ENCODE assay signal across 20 mouse cellular contexts in genomic region chr7:58400594-58400993, GRCm38 (mm10).
DNase-seq lines count a peak whose midpoint lies in the region; ATAC-seq and TF ChIP-seq lines count a peak whose summit lies in the region.
"Had no signal": no experiment of that assay in that cellular context is flagged by ENCODE, and none has a peak within 500 bp of the region (broad histone marks: within the 10 kb centered on the region; RNA-seq: fewer than 3 reads in every experiment).

No protein-coding gene starts in this region.

- no peak overlapping the region for H3K27ac ChIP-seq in liver, embryonic 13.5 days
- H3K27ac ChIP-seq in left cerebral cortex, adult 2 months = no peak overlapping the region
- H3K27ac ChIP-seq: embryonic facial prominence, embryonic 13.5 days; forebrain, embryonic 12.5 days; gastrocnemius, adult 2 months; heart, embryonic 13.5 days; hindbrain, embryonic 12.5 days had no signal

- ATAC-seq in liver, embryonic 13.5 days (ENCODE audit: low read depth) = peak; percentile 49
- ATAC-seq in megakaryocyte-erythroid progenitor cell, adult 5-6 weeks (replicated peaks; ENCODE audit: low FRiP score, low TSS enrichment, poor library complexity, severe bottlenecking) = peak; percentile 56
- ATAC-seq: forebrain, embryonic 16.5 days; hindbrain, embryonic 16.5 days had no signal

- peak; percentile 8 for DNase-seq in 416B (ENCODE audit: low read depth)
- DNase-seq in induced T-regulatory cell, adult 2 months (ENCODE audit: low read depth) = peak; percentile 14
- peak; percentile 14 for DNase-seq in liver, embryonic 13.5 days
- no peak for DNase-seq in cerebellum, adult 18-20 months
- no peak for DNase-seq in heart, postnatal 14 days
- no peak for DNase-seq in left cerebral cortex, adult 2 months (ENCODE audit: extremely low spot score in 1 of 2, low spot score in 2 of 2)
- DNase-seq: adrenal gland, postnatal 14 days; cerebellum, adult 8-10 months; cerebellum, postnatal 25 days; gastrocnemius, adult 2 months; gastrocnemius, postnatal 25 days; heart, postnatal 4 days had no signal

- intact Hi-C loops in heart, postnatal 14 days (cut with DNase I) = no loop called here
- intact Hi-C loops in left cerebral cortex, adult 2 months (cut with DNase I) = no loop called here

- no peak overlapping the region for H3K9ac ChIP-seq in liver, embryonic 13.5 days
- H3K9ac ChIP-seq: embryonic facial prominence, embryonic 13.5 days; forebrain, embryonic 12.5 days; heart, embryonic 13.5 days; hindbrain, embryonic 12.5 days had no signal

- H3K9me3 ChIP-seq in liver, embryonic 13.5 days (replicated peaks) = no peaks in the 10 kb centered on the region
- H3K9me3 ChIP-seq: embryonic facial prominence, embryonic 13.5 days; forebrain, embryonic 12.5 days; heart, embryonic 13.5 days; hindbrain, embryonic 12.5 days had no signal

- no peak overlapping the region for H3K4me2 ChIP-seq in liver, embryonic 13.5 days

- no peak overlapping the region for H3K4me3 ChIP-seq in liver, embryonic 13.5 days (replicated peaks)
- H3K4me3 ChIP-seq in left cerebral cortex, adult 2 months = no peak overlapping the region

- TF ChIP-seq CTCF in left cerebral cortex, adult 2 months (IDR thresholded peaks at IDR 0.05) = no peak

- H3K4me1 ChIP-seq in liver, embryonic 13.5 days (replicated peaks) = peaks cover 22% of the 10 kb centered on the region
- H3K4me1 ChIP-seq: hindbrain, embryonic 12.5 days had no signal

- H3K36me3 ChIP-seq in liver, embryonic 13.5 days = no peaks in the 10 kb centered on the region
- H3K36me3 ChIP-seq: embryonic facial prominence, embryonic 13.5 days; forebrain, embryonic 12.5 days; G1E; heart, embryonic 13.5 days; hindbrain, embryonic 12.5 days had no signal

- WGBS in liver, embryonic 13.5 days (ENCODE audit: insufficient replicate concordance) = 6% methylated on average over 1 of the region's 1 CpGs

- H3K27me3 ChIP-seq in liver, embryonic 13.5 days = no peaks in the 10 kb centered on the region
- H3K27me3 ChIP-seq: embryonic facial prominence, embryonic 13.5 days; forebrain, embryonic 12.5 days; heart, embryonic 13.5 days; hindbrain, embryonic 12.5 days had no signal

Comparison
In these comparisons a context has a peak if more than half of its experiments do, and no peak if none do; other contexts are left out.
1. DNase-seq: peak in 416B (single experiment), induced T-regulatory cell, adult 2 months (single experiment) and liver, embryonic 13.5 days (single experiment); none in cerebellum, adult 18-20 months (0 of 2), heart, postnatal 14 days (0 of 2) and left cerebral cortex, adult 2 months (0 of 2).